Mouse (Mus musculus) small intestine, adult 2 months (tissue): ENCODE results near the gene Atp1a4.

Source experiments
- CTCF ChIP-seq: fragments of 200-500 bp; IDR thresholded peaks from 2 replicates; pipeline ENCODE4 v1.5.1; 2012; ENCODE audit warnings: low read depth, mild to moderate bottlenecking, control low read depth, inconsistent platforms, low read length, moderate library complexity, mixed read lengths; ENCODE audit not compliant: insufficient replicate concordance, insufficient read length; ENCODE audit errors: extremely low read depth
- POLR2A ChIP-seq: fragments of 200-500 bp; IDR thresholded peaks from 2 replicates; pipeline ENCODE4 v1.6.1; 2012; ENCODE audit warnings: low read depth, mild to moderate bottlenecking, control low read depth, inconsistent platforms, low read length, moderate library complexity

DNA sequence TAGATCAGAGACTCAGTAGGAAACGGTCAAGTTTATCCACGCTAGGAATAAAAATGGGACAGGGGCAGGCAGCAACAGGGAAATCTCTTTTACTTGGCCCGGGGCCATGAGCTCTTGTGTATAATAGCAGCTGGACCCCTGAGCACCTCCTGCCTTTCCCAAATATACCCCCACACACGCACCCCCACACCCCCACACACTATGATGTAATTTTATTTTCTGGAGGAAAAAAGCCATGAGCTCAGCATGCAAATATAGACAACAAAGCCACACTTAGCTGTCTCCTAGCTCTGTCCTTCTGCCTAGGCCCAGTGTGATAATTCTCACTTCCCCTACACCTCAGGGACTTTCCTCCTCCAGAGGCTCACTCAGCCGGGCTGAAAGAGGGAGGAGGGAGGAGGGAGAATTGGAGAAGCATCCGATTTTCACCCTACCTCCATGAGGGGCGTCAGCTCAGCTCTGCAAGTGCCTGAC, 51.1 kb downstream of the Atp1a4 start:
- TF ChIP-seq POLR2A (no peak), CTCF (no peak)
